In the genomic region with DNA sequence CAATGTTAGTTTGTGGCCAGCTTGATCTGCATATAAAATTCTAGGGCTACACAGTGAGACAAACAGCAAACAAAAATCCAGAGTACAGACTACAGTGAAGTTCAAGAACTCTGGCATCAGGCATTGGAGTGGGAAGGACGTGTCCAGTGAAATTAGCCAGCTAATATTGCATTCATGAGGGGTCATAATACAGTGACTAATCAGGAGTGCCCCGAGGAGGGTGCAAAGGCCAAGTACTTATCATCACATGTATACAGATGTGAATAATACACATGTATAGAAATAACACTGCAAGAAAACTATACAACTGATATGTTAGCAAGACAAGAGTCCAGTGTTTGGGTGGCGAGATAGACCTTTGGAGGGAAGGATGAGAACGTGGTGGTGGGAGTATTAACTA, we compare ENCODE assay signal across 23 mouse cellular contexts.
"Had no signal": no experiment of that assay in that cellular context is flagged by ENCODE, and none has a peak within 500 bp of the region (broad histone marks: within the 10 kb centered on the region; RNA-seq: fewer than 3 reads in every experiment).

No protein-coding gene starts in this region.

- H3K27ac ChIP-seq: heart, adult 2 months; heart, embryonic 13.5 days; heart, embryonic 15.5 days; hindbrain, embryonic 14.5 days; hindbrain, postnatal 0 days; layer of hippocampus, adult 2 months; left cerebral cortex, adult 2 months; limb, embryonic 10.5 days; limb, embryonic 12.5 days; liver, embryonic 13.5 days had no signal

- H3K4me2 ChIP-seq: heart, embryonic 11.5 days; heart, embryonic 13.5 days; heart, embryonic 15.5 days; hindbrain, embryonic 14.5 days; limb, embryonic 12.5 days; liver, embryonic 11.5 days; liver, embryonic 13.5 days had no signal

- H3K9me3 ChIP-seq: heart, embryonic 13.5 days; heart, embryonic 15.5 days; limb, embryonic 10.5 days; limb, embryonic 12.5 days; liver, embryonic 13.5 days had no signal

- H3K27me3 ChIP-seq: heart, embryonic 13.5 days; heart, embryonic 15.5 days; limb, embryonic 12.5 days; liver, embryonic 13.5 days had no signal

- DNase-seq: gastrocnemius, postnatal 14 days; gastrocnemius, postnatal 36 days; heart, adult 11 months; heart, adult 2 months; heart, postnatal 14 days; heart, postnatal 36 days; kidney, adult 18-20 months; kidney, adult 8-10 months; kidney, postnatal 10 days; kidney, postnatal 25 days; kidney, postnatal 4 days; liver; liver, embryonic 13.5 days had no signal

- H3K4me1 ChIP-seq: heart, embryonic 13.5 days; limb, embryonic 10.5 days; limb, embryonic 12.5 days; liver, embryonic 13.5 days had no signal

- H3K4me3 ChIP-seq: heart, adult 2 months; heart, embryonic 13.5 days; heart, embryonic 15.5 days; layer of hippocampus, adult 2 months; left cerebral cortex, adult 2 months; limb, embryonic 10.5 days; limb, embryonic 12.5 days; liver, embryonic 13.5 days had no signal

- H3K9ac ChIP-seq: heart, embryonic 13.5 days; heart, embryonic 15.5 days; hindbrain, embryonic 14.5 days; limb, embryonic 12.5 days; liver, embryonic 13.5 days had no signal

- ATAC-seq: hindbrain, postnatal 0 days had no signal
